Mouse (Mus musculus) frontal cortex, postnatal 14 days (tissue): ENCODE results near the gene Anks3.

Experiments used
- DNase-seq, 2 experiments: peaks; one replicate each; pipeline ENCODE4 v3.0.0; 2022; ENCODE audit warnings: low spot score in 2 of 2

Anks3 gene

GRCm38 (mm10) chr16:4968426-4968825, 4.4 kb upstream of the Anks3 start:
- no peak for DNase-seq

GRCm38 (mm10) chr16:4965392-4966129, 1.6 kb upstream of the Anks3 start:
- DNase-seq = no peak

GRCm38 (mm10) chr16:4964731-4965391, 856 bp upstream of the Anks3 start:
- no peak for DNase-seq

GRCm38 (mm10) chr16:4963346-4963745, 659 bp downstream of the Anks3 start:
- no peak for DNase-seq

- no peak for DNase-seq
Observed at GRCm38 (mm10) chr16:4960260-4960659, 3.7 kb downstream of the Anks3 start.

GRCm38 (mm10) chr16:4957446-4957845, 6.6 kb downstream of the Anks3 start:
- no peak for DNase-seq

GRCm38 (mm10) chr16:4956609-4957008, 7.4 kb downstream of the Anks3 start:
- no peak for DNase-seq

- no peak for DNase-seq
Observed at GRCm38 (mm10) chr16:4947378-4947777, 16.6 kb downstream of the Anks3 start.

GRCm38 (mm10) chr16:4946155-4946554, 17.9 kb downstream of the Anks3 start:
- DNase-seq = no peak

GRCm38 (mm10) chr16:4945415-4945814, 18.6 kb downstream of the Anks3 start:
- no peak for DNase-seq

GRCm38 (mm10) chr16:4943431-4943830, 20.6 kb downstream of the Anks3 start:
- no peak for DNase-seq

GRCm38 (mm10) chr16:4942868-4943267, 21.1 kb downstream of the Anks3 start:
- DNase-seq = no peak

GRCm38 (mm10) chr16:4941016-4941415, 23.0 kb downstream of the Anks3 start:
- DNase-seq = no peak

GRCm38 (mm10) chr16:4940311-4940850, 23.6 kb downstream of the Anks3 start:
- no peak for DNase-seq

GRCm38 (mm10) chr16:4939412-4939811, 24.6 kb downstream of the Anks3 start:
- DNase-seq = peak in 1 of 2 experiments; percentile 59

GRCm38 (mm10) chr16:4938989-4939388, 25.0 kb downstream of the Anks3 start:
- DNase-seq = peak; percentile 94 to 95

GRCm38 (mm10) chr16:4938461-4938860, 25.5 kb downstream of the Anks3 start, which contains the start of gene Nudt16l1:
Gene Nudt16l1, plus strand, starts transcription at chr16:4938761.
- DNase-seq = no peak

GRCm38 (mm10) chr16:4937351-4938190, 26.4 kb downstream of the Anks3 start:
- no peak for DNase-seq

- DNase-seq = no peak
Observed at GRCm38 (mm10) chr16:4935931-4936703, 27.9 kb downstream of the Anks3 start.

GRCm38 (mm10) chr16:4935430-4935829, 28.6 kb downstream of the Anks3 start:
- DNase-seq = no peak

GRCm38 (mm10) chr16:4932429-4932828, 31.6 kb downstream of the Anks3 start:
- DNase-seq = no peak
